Mouse (Mus musculus) naive thymus-derived CD4-positive, alpha-beta T cell, adult 2 months (primary cell): ENCODE measurements around the gene Lyrm9.
"Not testable (repeated sequence)": the region's sequence is repeated elsewhere in the genome, so short reads cannot be mapped to it uniquely, and the experiment has no call there.

ENCODE experiments used
- DNase-seq: peaks from one replicate; pipeline ENCODE4 v3.0.0-alpha.2; 2011; ENCODE audit warnings: low read depth

Gene Lyrm9

DNA sequence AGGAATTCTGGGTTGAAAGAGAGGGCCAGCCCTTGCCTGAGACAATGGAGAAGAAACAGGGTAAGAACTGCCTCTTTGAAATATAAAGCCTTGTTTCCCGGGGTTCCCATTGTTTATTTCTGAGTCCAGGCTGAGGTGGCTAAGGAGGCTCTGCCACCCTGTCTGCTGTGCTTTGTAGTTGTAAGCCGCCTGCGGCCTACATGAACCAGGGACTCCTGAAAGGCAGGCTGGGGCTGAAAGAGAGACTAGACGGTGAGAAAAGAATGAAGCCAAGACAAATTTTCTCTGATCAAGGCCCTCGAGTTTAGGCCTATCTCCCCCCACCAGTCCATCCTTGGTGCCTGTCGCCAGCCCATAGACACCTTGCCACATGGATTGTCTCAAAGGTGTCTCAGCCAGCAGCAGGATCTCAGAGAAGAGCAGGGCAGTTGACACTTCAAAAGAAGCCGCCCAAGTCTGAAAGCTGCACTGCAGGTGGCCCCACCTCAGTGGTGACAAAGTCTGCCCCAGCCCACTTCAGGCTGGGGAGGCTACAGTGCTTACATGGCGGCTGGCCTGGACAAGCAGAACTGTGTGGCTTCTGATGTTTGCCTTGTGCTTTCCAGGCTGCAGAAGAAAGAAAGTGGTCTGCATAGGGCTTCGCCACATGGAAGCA, 25.0 kb downstream of the Lyrm9 start:
- DNase-seq, result no peak

DNA sequence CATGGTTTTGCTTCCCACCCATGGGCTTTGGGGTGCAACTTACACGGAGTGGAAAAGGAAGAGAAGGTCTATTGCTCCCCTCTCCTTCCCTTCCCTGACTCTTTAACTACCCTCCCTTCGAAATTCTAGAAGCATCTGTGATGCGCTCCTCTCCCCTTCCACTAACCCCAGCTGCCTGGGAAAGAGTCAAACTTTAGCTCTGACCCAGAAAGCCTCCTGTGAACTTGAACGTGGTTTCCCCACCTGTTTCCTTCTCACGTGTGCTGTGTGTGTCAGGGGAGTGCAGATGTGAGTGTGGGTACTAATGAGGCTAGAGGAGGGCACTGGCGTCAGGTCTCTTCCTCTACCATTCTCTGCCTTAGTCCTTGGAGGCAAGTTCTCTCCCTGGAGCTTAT, 25.5 kb downstream of the Lyrm9 start:
- DNase-seq, result no peak

DNA sequence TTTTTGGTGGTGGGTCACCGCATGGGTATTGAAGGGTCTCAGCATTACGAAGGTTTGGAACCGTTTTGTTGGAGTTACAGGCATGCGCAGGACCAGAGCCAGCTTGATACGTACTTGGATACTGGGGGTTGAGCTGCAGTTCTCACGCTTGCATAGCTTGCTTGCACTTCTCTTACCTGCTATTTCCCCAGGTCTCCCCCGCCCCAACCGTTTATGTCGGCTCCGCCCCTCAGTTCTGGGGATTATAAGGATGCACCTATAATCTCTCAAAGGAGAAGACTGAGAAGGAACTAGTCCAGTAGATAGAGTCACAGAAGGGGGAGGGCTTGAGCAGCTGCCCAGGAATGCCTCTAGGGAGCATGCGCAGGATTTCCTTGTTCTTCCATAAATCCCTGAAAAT, 26.1 kb downstream of the Lyrm9 start:
- no peak for DNase-seq

DNA sequence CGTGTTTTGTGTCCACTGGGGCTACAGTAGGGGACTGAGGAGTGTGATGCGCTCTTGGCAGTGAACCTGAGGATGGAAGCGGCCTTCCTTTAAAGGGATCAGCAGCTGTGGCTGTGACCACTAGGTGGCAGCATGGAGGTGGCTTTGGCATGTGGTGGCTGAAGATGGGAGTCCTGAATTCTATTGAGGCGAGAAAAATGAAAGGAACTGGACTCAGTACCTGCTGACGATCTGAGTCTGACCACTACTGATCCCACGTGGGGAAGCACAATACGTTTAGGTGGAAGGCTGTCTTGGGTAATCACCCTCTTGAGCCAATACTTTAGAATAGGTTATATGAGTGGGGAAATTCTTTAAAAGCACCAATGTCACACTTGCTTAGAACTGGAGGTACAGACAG, 29.9 kb downstream of the Lyrm9 start:
- DNase-seq, result peak; percentile 87

DNA sequence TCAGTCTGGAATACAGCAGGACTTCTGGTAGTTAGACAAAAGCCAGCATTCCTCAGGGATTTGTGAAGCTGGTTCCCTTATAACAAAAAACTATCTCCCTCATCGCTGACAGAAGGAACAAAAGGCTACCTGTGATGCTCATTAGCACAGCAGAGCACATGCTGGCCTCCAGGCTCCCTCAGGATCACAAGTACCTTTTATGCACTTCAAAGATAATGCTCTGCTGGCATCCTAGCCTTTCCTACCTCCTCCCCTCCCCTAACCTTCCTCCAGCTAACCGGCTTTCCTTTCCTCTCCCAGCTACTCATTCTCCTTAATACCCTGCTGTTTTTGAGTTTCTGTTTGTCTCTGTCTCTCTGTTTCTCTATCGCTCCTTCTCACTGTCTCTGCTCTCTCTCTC, 31.2 kb downstream of the Lyrm9 start:
- DNase-seq, result no peak

DNA sequence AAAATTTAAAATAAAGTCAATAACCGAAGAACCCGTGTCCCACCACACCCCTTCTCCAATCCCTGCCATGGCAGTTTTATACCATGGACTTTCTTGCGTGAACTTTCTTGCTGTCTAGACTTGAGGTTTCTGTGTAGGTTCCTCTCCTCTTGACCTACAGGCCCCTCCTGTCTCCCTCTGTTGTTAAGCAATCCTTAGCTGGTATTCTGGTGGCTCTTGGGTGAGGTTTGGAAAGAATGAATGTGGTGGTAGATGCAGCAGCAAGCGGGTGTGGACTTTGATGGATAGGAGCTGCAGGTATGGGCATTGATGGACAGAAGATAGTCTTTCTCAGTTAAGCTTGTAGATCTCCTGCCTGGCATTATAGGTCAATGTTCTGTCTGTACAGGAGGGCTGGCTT, 37.5 kb downstream of the Lyrm9 start:
- no peak for DNase-seq

DNA sequence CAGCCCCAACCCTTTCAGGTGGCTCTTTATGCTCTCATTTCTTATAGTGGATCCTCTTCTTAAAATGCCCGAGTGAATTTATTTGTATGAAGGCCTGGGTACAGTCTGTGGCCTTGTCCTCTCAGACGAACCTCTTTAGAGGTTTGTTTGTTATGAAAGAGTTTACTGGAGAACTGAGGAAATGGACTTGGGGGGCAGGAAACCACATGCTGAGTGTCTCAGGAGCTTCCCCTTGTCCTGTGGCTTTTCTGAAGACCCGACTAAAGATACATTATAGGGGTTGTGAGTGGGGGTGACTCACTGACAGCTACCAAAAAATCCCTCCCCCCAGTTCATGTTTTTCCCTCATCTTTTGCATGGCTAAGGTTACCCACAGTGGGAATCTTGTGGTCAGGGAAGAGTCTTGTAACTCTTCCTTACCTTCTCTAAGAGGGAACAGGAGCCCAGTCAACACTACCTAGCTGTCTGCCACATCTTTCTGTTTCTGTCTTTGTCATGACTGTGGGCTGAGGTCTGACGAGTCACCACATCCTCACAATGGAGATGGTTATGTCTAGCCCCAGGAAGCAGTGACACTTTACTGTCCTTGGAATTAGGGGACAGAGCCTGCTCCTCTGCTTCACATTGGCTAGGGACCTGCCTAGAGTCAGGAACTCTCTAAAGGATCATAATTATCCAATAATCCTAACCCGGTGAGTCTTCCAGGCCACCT, 38.3 kb downstream of the Lyrm9 start:
- DNase-seq, result peak; percentile 25

DNA sequence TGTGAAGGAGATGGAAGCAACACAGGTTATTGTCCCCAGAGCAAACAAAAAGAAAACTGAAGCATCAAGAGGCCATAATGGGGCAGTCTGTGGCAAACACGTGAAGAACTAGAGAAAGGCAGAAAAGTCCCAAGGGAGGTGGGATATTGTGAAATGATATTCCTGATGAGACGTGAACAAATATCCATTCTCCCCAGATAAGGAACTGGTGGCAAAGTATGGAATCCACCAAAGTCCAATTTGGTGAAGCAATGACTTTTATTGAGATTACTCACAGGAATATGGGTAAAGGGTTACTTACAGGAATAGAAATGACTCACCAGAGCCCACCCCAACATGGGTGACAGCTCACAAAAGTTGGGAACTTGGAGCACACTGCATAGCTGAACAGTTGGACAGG, 38.9 kb downstream of the Lyrm9 start:
- DNase-seq, result no peak

DNA sequence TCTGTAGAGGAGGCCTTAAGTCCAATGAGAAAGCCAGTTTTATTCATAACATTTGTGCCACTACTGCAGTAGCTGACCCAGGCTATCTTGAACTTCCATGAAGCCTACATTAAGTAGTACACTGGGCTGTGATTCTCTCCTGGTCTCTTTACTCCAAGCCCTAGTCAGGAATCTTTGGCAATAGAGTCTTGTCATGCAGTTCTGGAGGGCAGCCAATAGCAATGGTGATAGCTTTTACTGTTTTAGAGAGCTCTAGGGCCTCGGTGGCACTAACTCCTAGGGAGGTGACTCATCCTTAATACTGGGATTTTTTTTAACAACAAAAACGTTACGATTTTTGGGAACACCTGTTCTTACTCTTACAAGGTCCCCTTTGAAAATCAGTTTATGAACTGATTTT, 40.1 kb downstream of the Lyrm9 start:
- DNase-seq, result no peak

DNA sequence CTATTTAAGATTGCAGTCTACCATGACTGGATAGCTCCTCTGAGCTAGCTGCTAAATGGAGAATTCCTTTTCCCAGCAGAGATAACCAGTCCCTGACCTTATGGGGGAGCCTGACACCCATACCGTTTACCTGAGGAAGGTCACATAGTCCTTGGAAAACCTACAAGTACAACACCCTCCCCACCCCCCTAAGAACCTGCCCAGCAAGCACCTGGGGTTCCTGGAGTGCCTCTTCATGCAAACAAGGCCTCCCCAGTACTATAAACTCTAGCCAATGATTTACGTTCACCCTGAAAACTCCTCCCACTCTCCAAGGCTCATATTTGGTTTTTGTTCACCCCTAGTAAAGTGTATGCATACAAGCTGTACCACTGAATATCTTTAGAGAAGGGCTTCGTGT, 41.3 kb downstream of the Lyrm9 start:
- DNase-seq, result no peak

DNA sequence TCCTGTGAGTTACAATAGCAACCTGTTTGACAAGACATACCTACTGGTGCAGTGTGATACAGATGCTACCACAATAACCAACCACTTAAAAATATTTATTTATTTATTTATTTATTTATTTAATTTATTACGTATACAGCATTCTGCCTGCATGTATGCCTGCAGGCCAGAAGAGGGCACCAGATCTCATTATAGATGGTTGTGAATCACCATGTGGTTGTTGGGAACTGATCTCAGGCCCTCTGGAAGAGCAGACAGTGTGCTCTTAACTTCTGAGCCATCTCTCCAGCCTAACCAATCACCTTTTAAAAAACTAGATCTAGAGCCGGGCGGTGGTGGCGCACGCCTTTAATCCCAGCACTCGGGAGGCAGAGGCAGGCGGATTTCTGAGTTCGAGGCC, 42.8 kb downstream of the Lyrm9 start:
- not testable (repeated sequence) for DNase-seq

DNA sequence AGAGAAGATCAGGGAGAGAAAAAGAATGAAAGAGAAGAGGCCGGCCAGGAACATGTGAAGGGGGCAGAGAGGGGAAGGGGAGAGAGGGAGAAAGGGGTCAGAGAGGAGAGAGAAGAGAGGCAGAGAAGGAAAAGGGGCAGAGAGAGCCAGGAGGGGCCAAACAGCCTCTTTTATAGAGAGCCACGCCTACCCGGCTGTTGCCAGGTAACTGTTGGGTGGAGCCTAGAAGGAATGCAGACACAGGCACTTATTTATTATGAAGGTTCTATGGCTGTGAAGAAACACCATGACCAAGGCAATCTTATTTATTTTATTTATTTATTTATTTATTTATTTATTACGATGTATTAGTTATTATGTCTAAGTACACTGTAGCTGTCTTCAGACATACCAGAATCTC, 44.5 kb downstream of the Lyrm9 start:
- no peak for DNase-seq

DNA sequence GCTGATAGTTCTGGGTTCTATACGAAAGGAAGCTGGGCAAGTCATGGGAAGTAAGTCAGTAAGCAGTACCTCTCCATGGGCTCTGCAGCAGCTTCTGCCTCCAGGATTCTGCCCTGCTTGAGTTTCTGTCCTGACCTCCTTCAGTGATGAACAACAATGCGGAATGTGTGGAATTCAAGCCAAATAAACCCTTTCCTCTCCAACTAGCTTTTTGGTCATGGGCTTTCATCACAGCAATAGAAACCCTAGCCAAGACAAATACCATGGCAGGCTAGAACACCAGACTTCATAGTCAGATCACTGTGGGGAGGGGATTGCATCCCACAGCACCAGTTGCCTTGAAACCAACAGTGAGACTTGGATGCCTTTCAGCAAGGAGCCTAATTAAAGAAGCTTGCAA, 46.4 kb downstream of the Lyrm9 start:
- DNase-seq, result no peak

DNA sequence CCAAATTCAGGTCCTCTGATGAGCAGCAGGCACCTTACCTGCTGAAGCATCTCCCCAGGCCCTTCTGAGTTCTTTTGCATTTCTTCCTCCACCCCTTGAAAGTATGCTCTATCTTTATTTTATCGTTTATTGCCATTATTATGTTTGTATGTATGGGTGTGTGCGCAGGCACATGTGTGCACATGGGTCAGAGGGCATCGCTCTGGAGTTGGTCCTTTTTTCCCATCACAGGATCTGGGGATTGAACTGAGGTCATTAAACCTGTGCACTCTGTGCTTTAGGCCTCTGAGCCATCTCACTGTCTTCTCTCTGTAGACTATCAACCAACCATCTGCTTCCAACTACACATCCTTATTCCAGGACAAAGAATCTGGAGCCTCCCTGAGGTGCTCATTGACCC, 53.3 kb downstream of the Lyrm9 start:
- DNase-seq, result no peak

DNA sequence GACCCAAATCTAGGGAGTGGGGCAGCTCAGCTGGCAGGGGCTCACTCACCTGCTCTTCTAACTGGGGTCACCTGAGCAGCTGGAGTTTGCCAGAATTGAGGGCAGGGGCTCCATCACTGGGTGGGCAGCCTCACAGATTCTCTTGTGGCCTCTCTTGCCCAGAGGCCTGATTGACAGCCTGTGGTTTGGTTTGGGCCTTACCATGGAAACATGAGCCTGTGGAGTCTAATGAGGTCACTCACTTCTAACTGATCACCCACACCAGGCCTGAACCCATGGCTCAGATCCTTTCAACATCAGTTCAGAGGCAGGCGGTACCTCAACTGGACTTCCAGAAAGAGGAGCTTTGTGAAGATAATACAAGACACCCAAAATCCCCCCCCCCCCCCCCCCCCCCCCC, 60.3 kb downstream of the Lyrm9 start:
- no peak for DNase-seq

DNA sequence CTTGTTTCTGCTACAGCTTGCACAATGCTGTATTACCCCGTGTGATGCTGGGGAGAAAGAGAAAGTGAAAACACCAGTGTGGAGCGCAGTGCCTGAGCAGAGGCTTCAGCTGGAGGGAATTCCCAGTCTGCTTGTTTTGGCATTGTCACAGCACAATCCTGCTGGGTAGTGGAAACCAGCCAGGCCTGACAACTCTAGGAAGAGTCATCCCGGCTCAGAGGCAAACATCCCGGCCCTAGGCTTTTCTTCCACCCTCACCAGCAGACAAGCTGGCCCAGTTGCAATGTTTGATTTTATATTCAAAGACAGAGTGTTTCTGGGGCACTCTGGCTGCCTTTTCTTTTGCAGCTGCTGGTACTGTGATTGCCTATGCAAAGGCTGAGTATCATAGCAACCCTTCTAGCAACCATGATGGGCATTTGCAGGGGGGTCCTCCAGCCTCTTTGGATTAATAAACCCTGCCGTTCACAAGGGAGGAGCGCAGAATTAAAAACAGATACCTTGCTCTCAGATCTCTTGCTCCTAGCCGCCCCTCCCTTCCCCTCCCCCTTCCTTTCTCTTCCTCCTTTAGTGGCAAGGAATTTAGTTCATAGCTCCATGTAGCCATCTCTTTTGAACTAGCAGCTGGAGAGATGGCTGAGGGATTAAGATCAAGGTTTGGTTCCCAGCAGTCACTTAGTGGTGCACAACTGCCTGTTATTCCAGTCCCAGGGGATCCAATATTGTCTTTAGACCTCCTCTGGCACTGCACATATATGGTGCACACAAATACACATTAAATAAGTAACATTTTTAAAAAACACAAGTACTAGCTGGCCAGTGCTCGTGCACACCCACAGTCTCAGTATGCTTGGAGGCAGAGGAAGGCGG, 61.0 kb downstream of the Lyrm9 start:
- DNase-seq, result peak; percentile 72

DNA sequence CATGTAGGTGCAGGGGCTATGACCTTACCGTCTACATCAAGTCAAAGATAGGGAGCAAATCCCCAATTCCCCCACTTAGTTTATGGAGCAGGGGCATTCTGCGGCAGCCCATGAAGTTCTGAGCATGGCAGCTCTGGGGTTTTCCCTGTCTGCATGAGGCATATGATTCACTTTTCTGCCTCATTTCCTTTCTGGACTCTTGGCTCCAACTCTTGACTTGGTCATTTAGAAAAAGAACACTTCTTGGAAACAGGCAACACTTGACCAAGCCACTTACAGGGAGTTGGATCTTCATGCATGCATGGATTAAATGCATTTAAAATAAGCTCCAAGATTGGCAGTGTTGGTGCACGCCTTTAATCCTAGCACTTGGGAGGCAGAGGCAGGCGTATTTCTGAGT, 62.8 kb downstream of the Lyrm9 start:
- DNase-seq, result no peak
